Mouse (Mus musculus): ENCODE measurements around the gene Slc46a1.

GRCm38 (mm10) chr11:78499543-78499942, 34.0 kb downstream of the Slc46a1 start:
- TF ChIP-seq CHD1 (IDR thresholded peaks at IDR 0.05; ENCODE audit: low read depth, low read length) (no peak), HCFC1 (IDR thresholded peaks at IDR 0.05; ENCODE audit: low read depth, low read length) (no peak), CTCF (IDR thresholded peaks at IDR 0.05 in 2 of 3, conservative IDR thresholded peaks at IDR 0.05 in 1 of 3; ENCODE audit: control insufficient read depth in 1 of 3, insufficient read depth in 1 of 3, low read depth in 2 of 3, low read length in 3 of 3, poor library complexity in 1 of 3, severe bottlenecking in 1 of 3) (no peak), EP300 (IDR thresholded peaks at IDR 0.05; ENCODE audit: low read depth in 1 of 2, low read length in 2 of 2) (no peak)
